Mouse (Mus musculus): ENCODE measurements around the gene Stum. TPM values are rescaled to one million over a fixed set of nuclear protein-coding genes. Genes with fewer than 3 reads are reported as not detected.

The Stum gene
- polyA plus RNA-seq, 1 experiment from 2014 or later = 1.2 TPM

DNA sequence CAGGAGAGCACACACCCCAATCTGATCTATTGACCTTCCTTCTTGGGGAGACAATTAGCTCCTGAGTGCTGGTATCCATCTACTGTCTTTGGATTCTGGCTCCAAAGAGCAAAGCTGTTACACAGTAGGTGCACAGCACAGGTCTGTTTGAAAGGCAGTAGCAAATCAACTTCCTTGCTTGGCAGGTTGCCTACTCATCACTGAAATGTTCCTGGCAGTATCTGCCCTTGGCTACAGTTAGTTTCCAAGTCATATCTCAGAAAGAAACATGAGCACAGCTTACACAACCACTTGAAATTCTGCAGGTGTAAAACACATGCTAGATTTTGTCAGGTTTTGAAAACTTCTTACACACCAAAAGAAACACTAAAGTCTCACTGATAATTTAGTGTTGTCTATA is 9.7 kb downstream of the Stum start:
- H3K27ac ChIP-seq (ENCODE audit: low read length) = no peak overlapping the region
- H3K9me3 ChIP-seq (ENCODE audit: control insufficient read depth, low read length) = no peaks in the 10 kb centered on the region
- no peak for ATAC-seq
- no peak overlapping the region for H3K4me2 ChIP-seq (ENCODE audit: low read depth, low read length)
- H3K4me3 ChIP-seq (ENCODE audit: low read length) = no peak overlapping the region
- H3K36me3 ChIP-seq (ENCODE audit: control insufficient read depth, insufficient read depth, low read length) = no peaks in the 10 kb centered on the region
- H3K9ac ChIP-seq (ENCODE audit: low read depth, low read length) = no peak overlapping the region
- H3K27me3 ChIP-seq (replicated peaks; ENCODE audit: control insufficient read depth, insufficient read depth, low read length) = 0 out of 2 replicates have a peak, but pooled peaks cover 2% of the 10 kb centered on the region
- no peaks in the 10 kb centered on the region for H3K4me1 ChIP-seq (ENCODE audit: control insufficient read depth, insufficient read depth, low read length)

DNA sequence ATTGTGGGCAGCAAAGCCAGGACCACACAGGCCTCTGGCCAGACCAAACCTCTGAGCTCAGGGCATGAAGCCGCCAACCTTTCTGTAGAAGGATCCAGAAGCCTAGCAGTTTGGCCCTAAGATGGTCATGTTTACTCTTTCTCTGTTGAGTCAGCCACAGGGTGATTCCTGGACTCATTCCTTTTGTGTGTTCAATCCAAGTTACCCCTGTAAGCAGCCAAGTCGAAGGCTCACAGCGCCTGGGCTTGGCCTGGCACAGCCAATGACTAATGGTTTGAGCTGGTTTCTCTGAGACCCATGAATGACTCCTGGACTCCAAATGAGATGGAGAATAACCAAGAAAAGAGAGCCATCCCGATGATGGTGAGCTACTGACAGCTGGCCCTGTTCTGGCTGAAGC is 15.3 kb downstream of the Stum start:
- ATAC-seq = no peak
- no peak overlapping the region for H3K4me3 ChIP-seq (ENCODE audit: low read length)
- no peaks in the 10 kb centered on the region for H3K9me3 ChIP-seq (ENCODE audit: control insufficient read depth, low read length)
- no peak overlapping the region for H3K4me2 ChIP-seq (ENCODE audit: low read depth, low read length)
- WGBS = 88% methylated on average over 4 of the region's 4 CpGs
- H3K36me3 ChIP-seq (ENCODE audit: control insufficient read depth, insufficient read depth, low read length) = no peaks in the 10 kb centered on the region
- no peak overlapping the region for H3K27ac ChIP-seq (ENCODE audit: low read length)
- H3K27me3 ChIP-seq (replicated peaks; ENCODE audit: control insufficient read depth, insufficient read depth, low read length) = no peaks in the 10 kb centered on the region
- H3K9ac ChIP-seq (ENCODE audit: low read depth, low read length) = no peak overlapping the region
- H3K4me1 ChIP-seq (ENCODE audit: control insufficient read depth, insufficient read depth, low read length) = no peaks in the 10 kb centered on the region

DNA sequence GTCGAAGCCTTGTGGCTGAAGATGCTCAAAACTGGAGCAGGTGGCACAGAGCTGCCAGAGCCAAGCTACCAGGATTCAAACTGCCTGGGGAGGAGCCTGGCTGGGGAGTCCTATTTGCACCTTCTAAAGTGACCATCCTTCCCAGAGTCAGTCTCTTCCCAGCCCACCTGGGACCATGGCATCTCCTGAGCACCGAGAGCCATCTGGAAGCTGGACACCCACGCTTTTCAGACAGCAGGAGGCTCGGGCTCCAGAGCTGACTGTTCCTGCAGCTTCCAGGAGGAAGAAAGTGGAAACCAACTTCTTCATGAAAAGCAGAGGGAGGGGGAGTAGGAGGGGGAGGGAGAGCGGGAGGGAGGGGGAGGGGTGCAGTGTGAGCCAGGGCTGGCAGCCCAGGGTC is 17.7 kb downstream of the Stum start:
- Histone ChIP-seq H3K27ac (ENCODE audit: low read length) (no peak overlapping the region), H3K27me3 (replicated peaks; ENCODE audit: control insufficient read depth, insufficient read depth, low read length) (no peaks in the 10 kb centered on the region), H3K9me3 (ENCODE audit: control insufficient read depth, low read length) (no peaks in the 10 kb centered on the region), H3K4me3 (ENCODE audit: low read length) (no peak overlapping the region), H3K4me2 (ENCODE audit: low read depth, low read length) (no peak overlapping the region), H3K4me1 (ENCODE audit: control insufficient read depth, insufficient read depth, low read length) (no peaks in the 10 kb centered on the region), H3K9ac (ENCODE audit: low read depth, low read length) (no peak overlapping the region), H3K36me3 (ENCODE audit: control insufficient read depth, insufficient read depth, low read length) (no peaks in the 10 kb centered on the region)
- no peak for ATAC-seq
- 67% methylated on average over 5 of the region's 5 CpGs for WGBS

DNA sequence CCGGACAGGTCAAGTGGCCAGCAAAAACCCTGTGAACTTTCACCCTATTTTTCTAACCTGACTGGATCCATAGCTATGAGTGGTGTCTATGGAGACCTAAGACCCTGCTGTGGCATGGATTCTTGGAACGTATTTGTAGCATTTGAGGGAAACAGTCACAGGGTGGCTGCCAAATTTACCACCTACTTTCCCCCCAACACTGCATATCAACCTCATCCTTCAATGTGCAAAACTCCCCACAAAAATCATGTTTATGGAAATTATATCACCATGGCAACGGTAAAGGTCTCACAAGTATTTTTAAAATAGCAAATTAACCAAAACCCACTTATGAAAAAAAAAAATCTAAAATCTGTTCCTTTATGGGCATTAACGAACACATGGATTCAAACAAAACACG is 18.9 kb downstream of the Stum start:
- Histone ChIP-seq H3K27ac (ENCODE audit: low read length) (no peak overlapping the region), H3K4me3 (ENCODE audit: low read length) (no peak overlapping the region), H3K9me3 (ENCODE audit: control insufficient read depth, low read length) (no peaks in the 10 kb centered on the region), H3K36me3 (ENCODE audit: control insufficient read depth, insufficient read depth, low read length) (no peaks in the 10 kb centered on the region), H3K4me2 (ENCODE audit: low read depth, low read length) (no peak overlapping the region), H3K4me1 (ENCODE audit: control insufficient read depth, insufficient read depth, low read length) (0 out of 2 replicates have a peak, but pooled peaks cover 4% of the 10 kb centered on the region), H3K27me3 (replicated peaks; ENCODE audit: control insufficient read depth, insufficient read depth, low read length) (no peaks in the 10 kb centered on the region), H3K9ac (ENCODE audit: low read depth, low read length) (no peak overlapping the region)
- no peak for ATAC-seq
- 88% methylated on average over 5 of the region's 5 CpGs for WGBS

DNA sequence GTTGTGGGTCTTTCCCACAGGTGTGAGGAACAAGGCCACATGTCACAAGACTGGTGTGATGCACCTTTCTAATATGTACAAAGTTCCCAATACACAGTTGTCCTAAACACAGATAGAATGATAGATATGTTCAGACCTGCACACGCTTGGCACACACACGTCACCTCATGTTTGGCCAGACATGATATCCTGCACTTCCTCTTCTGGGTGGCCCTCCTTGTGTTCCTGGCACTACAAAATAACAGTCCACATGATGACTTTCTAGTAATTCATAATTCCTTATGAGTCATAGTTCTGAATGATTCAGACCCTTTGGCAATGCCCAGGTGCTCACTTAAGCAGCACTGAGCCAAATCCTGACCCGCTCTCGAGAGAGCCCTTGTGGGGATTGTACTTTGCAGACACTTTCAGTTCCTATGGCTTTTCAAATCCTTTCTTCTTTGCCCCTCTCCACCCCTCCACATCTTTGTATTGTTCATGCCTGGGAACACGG is 20.3 kb downstream of the Stum start:
- ATAC-seq = no peak
- Histone ChIP-seq H3K36me3 (ENCODE audit: control insufficient read depth, insufficient read depth, low read length) (no peaks in the 10 kb centered on the region), H3K9me3 (ENCODE audit: control insufficient read depth, low read length) (no peaks in the 10 kb centered on the region), H3K27me3 (replicated peaks; ENCODE audit: control insufficient read depth, insufficient read depth, low read length) (no peaks in the 10 kb centered on the region), H3K9ac (ENCODE audit: low read depth, low read length) (no peak overlapping the region), H3K4me1 (ENCODE audit: control insufficient read depth, insufficient read depth, low read length) (peaks cover 7% of the 10 kb centered on the region; the same call in 1 of the 2 replicates), H3K4me3 (ENCODE audit: low read length) (no peak overlapping the region), H3K27ac (ENCODE audit: low read length) (no peak overlapping the region), H3K4me2 (ENCODE audit: low read depth, low read length) (no peak overlapping the region)
- 85% methylated on average over 5 of the region's 5 CpGs for WGBS

DNA sequence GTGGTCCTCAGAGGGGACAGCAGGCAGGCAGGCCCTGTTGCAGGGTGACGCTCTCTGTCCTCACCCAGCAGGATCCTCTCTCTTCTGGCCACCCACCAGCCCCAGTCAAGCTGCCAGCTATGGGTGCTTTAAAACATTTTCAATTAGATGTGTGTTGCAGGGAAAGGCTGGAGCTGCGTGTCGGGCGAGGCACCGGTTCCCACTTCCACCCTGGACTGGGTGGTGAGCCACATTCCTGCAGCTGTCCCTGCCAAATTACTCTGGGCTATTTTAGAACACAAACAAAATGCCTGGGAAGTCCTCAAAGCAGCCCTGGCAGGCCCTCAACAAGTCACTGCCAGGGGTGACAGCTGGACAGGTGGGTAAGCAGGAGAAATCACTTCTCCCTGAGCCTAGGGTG is 20.9 kb downstream of the Stum start:
- no peak overlapping the region for H3K9ac ChIP-seq (ENCODE audit: low read depth, low read length)
- no peaks in the 10 kb centered on the region for H3K27me3 ChIP-seq (replicated peaks; ENCODE audit: control insufficient read depth, insufficient read depth, low read length)
- no peak overlapping the region for H3K4me2 ChIP-seq (ENCODE audit: low read depth, low read length)
- no peak overlapping the region for H3K4me3 ChIP-seq (ENCODE audit: low read length)
- H3K9me3 ChIP-seq (ENCODE audit: control insufficient read depth, low read length) = no peaks in the 10 kb centered on the region
- no peak overlapping the region for H3K27ac ChIP-seq (ENCODE audit: low read length)
- ATAC-seq = no peak
- 83% methylated on average over 5 of the region's 5 CpGs for WGBS
- H3K36me3 ChIP-seq (ENCODE audit: control insufficient read depth, insufficient read depth, low read length) = no peaks in the 10 kb centered on the region
- peaks cover 8% of the 10 kb centered on the region; the same call in 1 of the 2 replicates for H3K4me1 ChIP-seq (ENCODE audit: control insufficient read depth, insufficient read depth, low read length)

DNA sequence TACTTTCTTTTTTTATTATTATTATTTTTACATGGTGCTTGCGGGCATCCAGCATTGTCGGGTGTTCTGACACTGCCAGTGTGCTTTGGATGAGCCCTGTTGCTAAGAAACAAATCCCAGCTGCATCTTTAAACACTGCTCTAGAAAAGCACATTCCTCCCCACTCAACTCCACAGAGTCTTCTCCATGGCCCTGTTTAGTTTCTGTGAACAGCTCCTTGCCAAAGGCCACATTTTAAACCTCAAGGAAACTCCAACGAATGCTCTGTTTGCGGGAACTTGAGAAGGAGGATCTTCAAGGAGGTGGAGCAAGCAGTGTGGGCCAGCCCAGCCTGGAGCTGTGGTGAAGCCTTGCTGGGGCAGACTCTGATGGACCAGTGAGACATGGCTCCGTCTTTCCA is 22.6 kb downstream of the Stum start:
- no peak overlapping the region for H3K9ac ChIP-seq (ENCODE audit: low read depth, low read length)
- no peaks in the 10 kb centered on the region for H3K36me3 ChIP-seq (ENCODE audit: control insufficient read depth, insufficient read depth, low read length)
- no peaks in the 10 kb centered on the region for H3K27me3 ChIP-seq (replicated peaks; ENCODE audit: control insufficient read depth, insufficient read depth, low read length)
- no peak overlapping the region for H3K4me2 ChIP-seq (ENCODE audit: low read depth, low read length)
- no peak overlapping the region for H3K4me3 ChIP-seq (ENCODE audit: low read length)
- H3K27ac ChIP-seq (ENCODE audit: low read length) = peak overlapping the region; percentile 57
- peaks cover 8% of the 10 kb centered on the region; the same call in 1 of the 2 replicates for H3K4me1 ChIP-seq (ENCODE audit: control insufficient read depth, insufficient read depth, low read length)
- no peaks in the 10 kb centered on the region for H3K9me3 ChIP-seq (ENCODE audit: control insufficient read depth, low read length)
- ATAC-seq = peak; percentile 65
- WGBS = 33% methylated on average over 5 of the region's 5 CpGs

DNA sequence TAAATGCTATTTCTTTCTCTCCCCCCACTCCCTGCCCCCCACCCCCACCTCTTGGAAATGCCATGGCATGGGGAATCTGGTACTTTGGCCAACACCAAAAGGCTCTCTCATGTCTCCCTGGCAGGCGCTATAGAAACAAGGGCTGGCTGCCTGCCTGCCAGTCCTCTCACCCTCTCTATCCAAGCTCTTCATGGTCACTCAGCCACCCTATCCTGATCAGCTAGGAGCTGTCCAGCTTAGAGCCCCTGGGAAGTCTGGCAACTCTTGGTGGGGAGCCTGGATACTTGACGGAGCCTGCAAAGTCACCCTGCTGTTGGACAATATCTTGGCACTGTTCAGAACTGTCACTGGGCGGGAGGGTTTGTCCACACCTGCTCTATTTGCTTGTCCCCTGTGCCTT is 24.6 kb downstream of the Stum start:
- Histone ChIP-seq H3K4me3 (ENCODE audit: low read length) (no peak overlapping the region), H3K4me2 (ENCODE audit: low read depth, low read length) (no peak overlapping the region), H3K4me1 (ENCODE audit: control insufficient read depth, insufficient read depth, low read length) (peaks cover 8% of the 10 kb centered on the region; the same call in 1 of the 2 replicates), H3K9ac (ENCODE audit: low read depth, low read length) (no peak overlapping the region), H3K27me3 (replicated peaks; ENCODE audit: control insufficient read depth, insufficient read depth, low read length) (no peaks in the 10 kb centered on the region), H3K9me3 (ENCODE audit: control insufficient read depth, low read length) (no peaks in the 10 kb centered on the region), H3K36me3 (ENCODE audit: control insufficient read depth, insufficient read depth, low read length) (no peaks in the 10 kb centered on the region), H3K27ac (ENCODE audit: low read length) (no peak overlapping the region)
- no peak for ATAC-seq
- WGBS = 48% methylated on average over 3 of the region's 3 CpGs

DNA sequence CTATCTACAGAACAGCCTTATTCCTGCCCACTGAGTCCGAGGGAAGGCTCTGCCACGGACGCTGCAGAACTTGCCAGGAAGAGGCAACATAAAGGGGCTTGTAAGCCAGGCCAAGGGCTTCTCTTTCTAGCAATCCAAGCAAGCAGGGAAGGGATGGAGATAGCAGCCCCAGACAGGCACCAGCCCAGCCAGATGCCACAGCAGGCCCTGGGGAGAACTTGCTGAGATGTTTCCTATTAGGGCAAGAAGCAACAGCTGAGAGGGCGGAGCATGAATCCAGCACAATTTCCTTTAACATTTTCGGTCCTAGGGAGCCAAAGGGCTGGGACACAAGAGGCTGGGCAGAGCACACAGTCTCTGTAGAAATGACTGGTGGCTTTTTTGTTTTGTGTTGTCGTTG is 25.0 kb downstream of the Stum start:
- ATAC-seq = no peak
- H3K4me1 ChIP-seq (ENCODE audit: control insufficient read depth, insufficient read depth, low read length) = peaks cover 8% of the 10 kb centered on the region; the same call in 1 of the 2 replicates
- H3K4me3 ChIP-seq (ENCODE audit: low read length) = no peak overlapping the region
- H3K36me3 ChIP-seq (ENCODE audit: control insufficient read depth, insufficient read depth, low read length) = no peaks in the 10 kb centered on the region
- H3K4me2 ChIP-seq (ENCODE audit: low read depth, low read length) = no peak overlapping the region
- H3K27ac ChIP-seq (ENCODE audit: low read length) = peak overlapping the region; percentile 48; the same call in 1 of the 2 replicates
- WGBS = 51% methylated on average over 6 of the region's 6 CpGs
- H3K9me3 ChIP-seq (ENCODE audit: control insufficient read depth, low read length) = no peaks in the 10 kb centered on the region
- no peaks in the 10 kb centered on the region for H3K27me3 ChIP-seq (replicated peaks; ENCODE audit: control insufficient read depth, insufficient read depth, low read length)
- peak overlapping the region; percentile 37; the same call in 1 of the 2 replicates for H3K9ac ChIP-seq (ENCODE audit: low read depth, low read length)

DNA sequence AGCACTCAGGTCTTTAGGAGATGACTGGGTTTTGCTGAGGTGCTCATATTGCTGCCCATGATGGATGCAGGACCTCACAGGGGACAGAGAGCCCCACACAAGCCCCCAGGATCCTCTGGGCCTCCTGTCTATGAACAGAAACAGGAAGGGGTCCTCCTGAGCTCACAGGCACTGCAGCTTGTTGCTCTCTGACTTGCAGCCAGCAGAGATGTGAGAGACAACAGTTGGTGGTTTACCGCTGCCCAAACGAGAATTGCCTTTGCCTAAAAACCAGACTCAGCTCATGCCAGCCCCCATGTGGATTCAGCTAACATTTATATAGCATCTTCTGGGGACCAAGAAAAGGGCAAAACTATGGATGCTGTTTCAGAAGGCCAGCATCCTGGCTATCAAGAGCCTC is 33.7 kb downstream of the Stum start:
- WGBS = 67% methylated on average over 2 of the region's 2 CpGs
- H3K36me3 ChIP-seq (ENCODE audit: control insufficient read depth, insufficient read depth, low read length) = no peaks in the 10 kb centered on the region
- H3K4me3 ChIP-seq (ENCODE audit: low read length) = no peak overlapping the region
- ATAC-seq = no peak
- H3K9me3 ChIP-seq (ENCODE audit: control insufficient read depth, low read length) = no peaks in the 10 kb centered on the region
- no peaks in the 10 kb centered on the region for H3K4me1 ChIP-seq (ENCODE audit: control insufficient read depth, insufficient read depth, low read length)
- H3K27me3 ChIP-seq (replicated peaks; ENCODE audit: control insufficient read depth, insufficient read depth, low read length) = no peaks in the 10 kb centered on the region
- H3K4me2 ChIP-seq (ENCODE audit: low read depth, low read length) = no peak overlapping the region
- H3K9ac ChIP-seq (ENCODE audit: low read depth, low read length) = no peak overlapping the region
- H3K27ac ChIP-seq (ENCODE audit: low read length) = no peak overlapping the region

All from intestine, embryonic 16.5 days (tissue).